Mouse (Mus musculus): Measurements from ENCODE around the gene Dvl1. TPM values are rescaled to one million over a fixed set of nuclear protein-coding genes. Genes with fewer than 3 reads are reported as not detected.

Dvl1 gene
- polyA plus RNA-seq, 1 experiment from 2014 or later, result 83.6 TPM

GRCm38 (mm10) chr4:155849391-155849790, 2.2 kb downstream of the Dvl1 start:
- in situ Hi-C loops (cut with MboI; ENCODE audit: low pct_unique_long_range_greater_than_20kb), result no loop called here
- CTCF ChIA-PET, result interaction anchor here (3.9 kb wide), 1 partner anchor 15 kb away, joined by 22 read pairs; no protein-coding TSS in a partner anchor
- POLR2A ChIA-PET, result interaction anchor here (0.6 to 1.4 kb wide), 4 partner anchors 8 to 46 kb away, joined by 3 to 6 read pairs (median 4); partner anchors contain the start of gene Mxra8

GRCm38 (mm10) chr4:155849792-155850451, 2.7 kb downstream of the Dvl1 start:
- POLR2A ChIA-PET, result interaction anchor here (0.6 to 1.4 kb wide), 2 partner anchors 16 to 46 kb away, joined by 3 to 6 read pairs; no protein-coding TSS in a partner anchor
- no peaks in the 10 kb centered on the region for H3K27me3 ChIP-seq
- no peak for DNase-seq (ENCODE audit: low read depth, low spot score)
- no peak for TF ChIP-seq CTCF (IDR thresholded peaks at IDR 0.05)
- CTCF ChIA-PET, result interaction anchor here (3.9 kb wide), 1 partner anchor 16 kb away, joined by 22 read pairs; no protein-coding TSS in a partner anchor
- in situ Hi-C loops (cut with MboI; ENCODE audit: low pct_unique_long_range_greater_than_20kb), result no loop called here
- ATAC-seq, result no peak

More at GRCm38 (mm10) chr4:155849391-155849790, 2.2 kb downstream of the Dvl1 start:
- ATAC-seq (no peak), DNase-seq (ENCODE audit: low read depth, low spot score) (no peak)
- no peak for TF ChIP-seq CTCF (IDR thresholded peaks at IDR 0.05)
- H3K27me3 ChIP-seq, result no peaks in the 10 kb centered on the region

GRCm38 (mm10) chr4:155851368-155851767, 4.2 kb downstream of the Dvl1 start:
- ChIA-PET CTCF (interaction anchor here (1.0 to 3.9 kb wide), 3 partner anchors 12 to 20 kb away, joined by 3 to 22 read pairs (median 5); partner anchors contain the start of gene Tas1r3), POLR2A (interaction anchor here (0.6 kb wide), 1 partner anchor 90 kb away, joined by 3 read pairs; the partner anchor contains the start of gene Atad3a)
- DNase-seq (ENCODE audit: low read depth, low spot score), result no peak
- ATAC-seq, result no peak
- H3K27me3 ChIP-seq, result no peaks in the 10 kb centered on the region
- in situ Hi-C loops (cut with MboI; ENCODE audit: low pct_unique_long_range_greater_than_20kb), result no loop called here
- TF ChIP-seq CTCF (IDR thresholded peaks at IDR 0.05), result no peak

GRCm38 (mm10) chr4:155851951-155852411, 4.8 kb downstream of the Dvl1 start:
- no peaks in the 10 kb centered on the region for H3K27me3 ChIP-seq
- no peak for ATAC-seq
- no peak for TF ChIP-seq CTCF (IDR thresholded peaks at IDR 0.05)
- DNase-seq (ENCODE audit: low read depth, low spot score), result no peak
- ChIA-PET CTCF (interaction anchor here (1.0 to 1.8 kb wide), 3 partner anchors 12 to 20 kb away, joined by 3 to 5 read pairs (median 3); partner anchors contain the start of gene Tas1r3), POLR2A (interaction anchor here (1.5 to 1.7 kb wide), 2 partner anchors 12 to 14 kb away, joined by 6 to 7 read pairs; partner anchors contain the start of gene Tas1r3)
- in situ Hi-C loops (cut with MboI; ENCODE audit: low pct_unique_long_range_greater_than_20kb), result no loop called here

GRCm38 (mm10) chr4:155853421-155853820, 6.2 kb downstream of the Dvl1 start:
- ChIA-PET CTCF (interaction anchor here (1.8 kb wide), 1 partner anchor 10 kb away, joined by 5 read pairs; the partner anchor contains the start of gene Tas1r3), POLR2A (interaction anchor here (1.5 to 1.7 kb wide), 2 partner anchors 10 to 13 kb away, joined by 6 to 7 read pairs; partner anchors contain the start of gene Tas1r3)
- H3K27me3 ChIP-seq, result no peaks in the 10 kb centered on the region
- DNase-seq (ENCODE audit: low read depth, low spot score) (no peak), ATAC-seq (no peak)
- no peak for TF ChIP-seq CTCF (IDR thresholded peaks at IDR 0.05)
- in situ Hi-C loops (cut with MboI; ENCODE audit: low pct_unique_long_range_greater_than_20kb), result no loop called here

- H3K27me3 ChIP-seq, result no peaks in the 10 kb centered on the region
- POLR2A ChIA-PET, result interaction anchor here (0.9 kb wide), 1 partner anchor 21 kb away, joined by 3 read pairs; no protein-coding TSS in a partner anchor
- no peak for DNase-seq (ENCODE audit: low read depth, low spot score)
- CTCF ChIA-PET, result no interaction called here
- ATAC-seq, result no peak
- in situ Hi-C loops (cut with MboI; ENCODE audit: low pct_unique_long_range_greater_than_20kb), result no loop called here
- TF ChIP-seq CTCF (IDR thresholded peaks at IDR 0.05), result no peak
These were observed 7.8 kb downstream of the Dvl1 start for GRCm38 (mm10) chr4:155854991-155855390.

GRCm38 (mm10) chr4:155856071-155856470, 8.9 kb downstream of the Dvl1 start:
- DNase-seq (ENCODE audit: low read depth, low spot score), result no peak
- H3K27me3 ChIP-seq, result no peaks in the 10 kb centered on the region
- no peak for TF ChIP-seq CTCF (IDR thresholded peaks at IDR 0.05)
- ATAC-seq, result no peak
- in situ Hi-C loops (cut with MboI; ENCODE audit: low pct_unique_long_range_greater_than_20kb), result no loop called here
- ChIA-PET CTCF (no interaction called here), POLR2A (interaction anchor here (0.9 kb wide), 1 partner anchor 22 kb away, joined by 3 read pairs; no protein-coding TSS in a partner anchor)

GRCm38 (mm10) chr4:155856881-155857280, 9.7 kb downstream of the Dvl1 start:
- ChIA-PET POLR2A (no interaction called here), CTCF (interaction anchor here (1.0 kb wide), 2 partner anchors 9 to 23 kb away, joined by 3 read pairs; no protein-coding TSS in a partner anchor)
- DNase-seq (ENCODE audit: low read depth, low spot score), result no peak
- in situ Hi-C loops (cut with MboI; ENCODE audit: low pct_unique_long_range_greater_than_20kb), result no loop called here
- no peak for ATAC-seq
- no peak for TF ChIP-seq CTCF (IDR thresholded peaks at IDR 0.05)
- H3K27me3 ChIP-seq, result no peaks in the 10 kb centered on the region

- ChIA-PET POLR2A (no interaction called here), CTCF (no interaction called here)
- ATAC-seq (no peak), DNase-seq (ENCODE audit: low read depth, low spot score) (no peak)
- H3K27me3 ChIP-seq, result no peaks in the 10 kb centered on the region
- no peak for TF ChIP-seq CTCF (IDR thresholded peaks at IDR 0.05)
- in situ Hi-C loops (cut with MboI; ENCODE audit: low pct_unique_long_range_greater_than_20kb), result no loop called here
These were observed 12.1 kb downstream of the Dvl1 start for GRCm38 (mm10) chr4:155859318-155859717.

GRCm38 (mm10) chr4:155861787-155862186, 14.6 kb downstream of the Dvl1 start:
- DNase-seq (ENCODE audit: low read depth, low spot score), result no peak
- no peak for TF ChIP-seq CTCF (IDR thresholded peaks at IDR 0.05)
- in situ Hi-C loops (cut with MboI; ENCODE audit: low pct_unique_long_range_greater_than_20kb), result no loop called here
- POLR2A ChIA-PET, result interaction anchor here (0.8 kb wide), 1 partner anchor 14 kb away, joined by 3 read pairs; the partner anchor contains the start of gene Dvl1
- CTCF ChIA-PET, result no interaction called here
- ATAC-seq, result no peak
- no peaks in the 10 kb centered on the region for H3K27me3 ChIP-seq
